Mouse (Mus musculus) intestine, postnatal 0 days (tissue): Measurements from ENCODE around the gene Mphosph6. TPM values are rescaled to one million over a fixed set of nuclear protein-coding genes. Genes with fewer than 3 reads are reported as not detected.
A peak's percentile ranks its signal among the peaks of the same experiment; 100 is the strongest.

Source experiments
- ATAC-seq: fragments of 200-750 bp; cut with Nextera tagmentation; 2 replicates; pipeline ENCODE4 v1.8.0; 2017; ENCODE audit warnings: mild to moderate bottlenecking, moderate TSS enrichment, moderate library complexity
- H3K27ac ChIP-seq: fragments of 300-500 bp; sonication (generic); 2 replicates; pipeline ENCODE4 v1.5.1; 2014; ENCODE audit warnings: mild to moderate bottlenecking, low read depth, low read length, moderate library complexity
- H3K27me3 ChIP-seq: fragments of 300-500 bp; sonication (generic); replicated peaks from 2 replicates; pipeline ENCODE4 v1.6.1; 2014; ENCODE audit warnings: low read length, mixed read lengths; ENCODE audit not compliant: control insufficient read depth, insufficient read depth
- H3K36me3 ChIP-seq: fragments of 300-500 bp; sonication (generic); 2 replicates; pipeline ENCODE4 v1.6.1; 2014; ENCODE audit warnings: mild to moderate bottlenecking, moderate library complexity; ENCODE audit not compliant: control insufficient read depth, insufficient read depth
- H3K4me1 ChIP-seq: fragments of 300-500 bp; sonication (generic); replicated peaks from 2 replicates; pipeline ENCODE4 v1.6.1; 2014; ENCODE audit warnings: antibody characterized with exemption, low read length, mixed read lengths; ENCODE audit not compliant: control insufficient read depth, insufficient read depth
- H3K4me2 ChIP-seq: fragments of 300-500 bp; sonication (generic); replicated peaks from 2 replicates; pipeline ENCODE4 v1.6.1; 2014; ENCODE audit warnings: low read depth, mild to moderate bottlenecking, moderate library complexity
- H3K4me3 ChIP-seq: fragments of 300-500 bp; sonication (generic); 2 replicates; pipeline ENCODE4 v1.5.1; 2014; ENCODE audit warnings: low read depth, low read length
- H3K9ac ChIP-seq: fragments of 300-500 bp; sonication (generic); 2 replicates; pipeline ENCODE4 v1.6.1; 2014; ENCODE audit warnings: mild to moderate bottlenecking, low read depth, low read length
- H3K9me3 ChIP-seq: fragments of 300-500 bp; sonication (generic); 2 replicates; pipeline ENCODE4 v1.6.1; 2016; ENCODE audit warnings: mixed run types; ENCODE audit not compliant: control insufficient read depth
- CTCF ChIP-seq: sonication (generic); IDR thresholded peaks from 2 replicates; pipeline ENCODE4 v1.5.1; 2016; ENCODE audit warnings: low read depth, mild to moderate bottlenecking, control low read depth, antibody characterized with exemption, moderate library complexity
- WGBS: fragments of 180-500 bp; shearing (Covaris S2); extraction: QIAGEN DNeasy Blood & Tissue Kit; methylation state at CpG from one replicate; pipeline ENCODE4 v1.1.7; 2014; 5-methylcytosine and 5-hydroxymethylcytosine counted together
- polyA plus RNA-seq: library from polyadenylated mRNA; unstranded; fragments of >200 nt; fragmentation: Nextera tagmentation; extraction: Ambion mirVana; gene quantifications from 2 replicates; pipeline ENCODE4 v1.2.1, GENCODE M21; 2015

Gene Mphosph6
- polyA plus RNA-seq, 1 experiment from 2014 or later, result 31.3 TPM

GRCm38 (mm10) chr8:117764625-117765024, 37.1 kb downstream of the Mphosph6 start:
- H3K27ac ChIP-seq, result no peak overlapping the region
- no peak for ATAC-seq
- no peaks in the 10 kb centered on the region for H3K36me3 ChIP-seq
- no peak overlapping the region for H3K4me2 ChIP-seq
- H3K4me3 ChIP-seq, result no peak overlapping the region
- H3K9me3 ChIP-seq, result no peaks in the 10 kb centered on the region
- WGBS, result 47% methylated on average over 4 of the region's 4 CpGs
- no peaks in the 10 kb centered on the region for H3K27me3 ChIP-seq
- no peak overlapping the region for H3K9ac ChIP-seq
- H3K4me1 ChIP-seq, result no peaks in the 10 kb centered on the region; the same call in 1 of the 2 replicates
- TF ChIP-seq CTCF, result no peak

GRCm38 (mm10) chr8:117762776-117763175, 39.0 kb downstream of the Mphosph6 start:
- no peak overlapping the region for H3K4me3 ChIP-seq
- no peak for TF ChIP-seq CTCF
- ATAC-seq, result no peak
- H3K4me1 ChIP-seq, result no peaks in the 10 kb centered on the region; the same call in 1 of the 2 replicates
- 90% methylated on average over 6 of the region's 6 CpGs for WGBS
- H3K36me3 ChIP-seq, result no peaks in the 10 kb centered on the region
- no peaks in the 10 kb centered on the region for H3K27me3 ChIP-seq
- H3K9ac ChIP-seq, result no peak overlapping the region
- H3K27ac ChIP-seq, result no peak overlapping the region
- H3K4me2 ChIP-seq, result no peak overlapping the region
- H3K9me3 ChIP-seq, result no peaks in the 10 kb centered on the region

GRCm38 (mm10) chr8:117757900-117758299, 43.8 kb downstream of the Mphosph6 start:
- Histone ChIP-seq H3K9me3 (no peaks in the 10 kb centered on the region), H3K4me3 (no peak overlapping the region), H3K27ac (no peak overlapping the region), H3K9ac (no peak overlapping the region), H3K4me2 (no peak overlapping the region), H3K4me1 (no peaks in the 10 kb centered on the region), H3K27me3 (no peaks in the 10 kb centered on the region), H3K36me3 (no peaks in the 10 kb centered on the region)
- ATAC-seq, result no peak
- TF ChIP-seq CTCF, result no peak
- 76% methylated on average over 11 of the region's 11 CpGs for WGBS

- TF ChIP-seq CTCF, result no peak
- H3K27ac ChIP-seq, result no peak overlapping the region
- H3K4me2 ChIP-seq, result no peak overlapping the region
- H3K4me1 ChIP-seq, result no peaks in the 10 kb centered on the region
- H3K4me3 ChIP-seq, result no peak overlapping the region
- no peaks in the 10 kb centered on the region for H3K27me3 ChIP-seq
- 72% methylated on average over 2 of the region's 2 CpGs for WGBS
- ATAC-seq, result no peak
- no peaks in the 10 kb centered on the region; the same call in 1 of the 2 replicates for H3K36me3 ChIP-seq
- H3K9ac ChIP-seq, result no peak overlapping the region
- no peaks in the 10 kb centered on the region for H3K9me3 ChIP-seq
Observed at GRCm38 (mm10) chr8:117749436-117749835, 52.3 kb downstream of the Mphosph6 start.

GRCm38 (mm10) chr8:117747886-117748730, 53.6 kb downstream of the Mphosph6 start:
- H3K27ac ChIP-seq, result no peak overlapping the region
- no peaks in the 10 kb centered on the region for H3K4me1 ChIP-seq
- no peak for ATAC-seq
- H3K4me2 ChIP-seq, result no peak overlapping the region
- no peak overlapping the region for H3K9ac ChIP-seq
- no peaks in the 10 kb centered on the region for H3K9me3 ChIP-seq
- no peaks in the 10 kb centered on the region for H3K27me3 ChIP-seq
- no peak overlapping the region for H3K4me3 ChIP-seq
- TF ChIP-seq CTCF, result no peak
- WGBS, result 63% methylated on average over 8 of the region's 9 CpGs
- H3K36me3 ChIP-seq, result peaks cover 5% of the 10 kb centered on the region; the same call in 1 of the 2 replicates

- TF ChIP-seq CTCF, result peak; percentile 34
- no peaks in the 10 kb centered on the region for H3K4me1 ChIP-seq
- no peaks in the 10 kb centered on the region for H3K27me3 ChIP-seq
- no peak overlapping the region for H3K4me2 ChIP-seq
- H3K36me3 ChIP-seq, result peaks cover 5% of the 10 kb centered on the region; the same call in 1 of the 2 replicates
- WGBS, result 34% methylated on average over 2 of the region's 2 CpGs
- no peak overlapping the region for H3K9ac ChIP-seq
- no peak overlapping the region for H3K27ac ChIP-seq
- ATAC-seq, result no peak
- H3K9me3 ChIP-seq, result no peaks in the 10 kb centered on the region
- H3K4me3 ChIP-seq, result no peak overlapping the region
Observed at GRCm38 (mm10) chr8:117747428-117747827, 54.3 kb downstream of the Mphosph6 start.
